Mouse (Mus musculus) brain, embryonic 18.5 days (tissue): ENCODE data around the gene Gcn1l1.
"Not testable (repeated sequence)": the region's sequence is repeated elsewhere in the genome, so short reads cannot be mapped to it uniquely, and the experiment has no call there.

Experiments
- DNase-seq: peaks from one replicate; pipeline ENCODE4 v3.0.0-alpha.2; 2012; ENCODE audit warnings: low read depth, low spot score

The Gcn1l1 gene

GRCm38 (mm10) chr5:115559237-115560101, 5.6 kb upstream of the Gcn1l1 start, which contains the start of gene Rplp0:
TSS of gene Rplp0 (plus strand) at chr5:115559467.
- peak; percentile 97 for DNase-seq

DNA sequence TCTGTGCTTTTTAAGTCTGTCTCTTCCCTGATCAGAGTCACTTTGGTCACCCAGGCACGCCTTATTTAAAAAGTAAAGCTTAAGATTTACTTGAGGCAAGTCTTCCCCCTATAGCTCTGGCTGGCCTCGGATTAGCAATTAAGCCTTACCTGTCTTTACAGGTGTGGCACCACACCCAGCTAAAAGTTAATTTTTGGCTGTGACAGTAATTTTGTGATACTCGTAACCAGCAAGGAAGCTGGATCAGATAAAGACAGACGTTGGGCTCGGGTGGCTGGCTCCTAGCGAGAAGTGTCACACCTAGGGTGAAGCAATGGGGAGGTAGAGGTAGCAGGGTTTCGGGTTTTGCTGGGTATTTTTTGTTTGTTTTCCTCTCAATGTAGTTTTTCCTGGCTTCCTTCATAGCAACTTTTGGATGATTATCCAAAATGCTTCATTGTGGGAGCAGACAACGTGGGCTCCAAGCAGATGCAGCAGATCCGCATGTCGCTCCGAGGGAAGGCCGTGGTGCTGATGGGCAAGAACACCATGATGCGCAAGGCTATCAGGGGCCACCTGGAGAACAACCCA, 4.6 kb upstream of the Gcn1l1 start:
- DNase-seq, result no peak

DNA sequence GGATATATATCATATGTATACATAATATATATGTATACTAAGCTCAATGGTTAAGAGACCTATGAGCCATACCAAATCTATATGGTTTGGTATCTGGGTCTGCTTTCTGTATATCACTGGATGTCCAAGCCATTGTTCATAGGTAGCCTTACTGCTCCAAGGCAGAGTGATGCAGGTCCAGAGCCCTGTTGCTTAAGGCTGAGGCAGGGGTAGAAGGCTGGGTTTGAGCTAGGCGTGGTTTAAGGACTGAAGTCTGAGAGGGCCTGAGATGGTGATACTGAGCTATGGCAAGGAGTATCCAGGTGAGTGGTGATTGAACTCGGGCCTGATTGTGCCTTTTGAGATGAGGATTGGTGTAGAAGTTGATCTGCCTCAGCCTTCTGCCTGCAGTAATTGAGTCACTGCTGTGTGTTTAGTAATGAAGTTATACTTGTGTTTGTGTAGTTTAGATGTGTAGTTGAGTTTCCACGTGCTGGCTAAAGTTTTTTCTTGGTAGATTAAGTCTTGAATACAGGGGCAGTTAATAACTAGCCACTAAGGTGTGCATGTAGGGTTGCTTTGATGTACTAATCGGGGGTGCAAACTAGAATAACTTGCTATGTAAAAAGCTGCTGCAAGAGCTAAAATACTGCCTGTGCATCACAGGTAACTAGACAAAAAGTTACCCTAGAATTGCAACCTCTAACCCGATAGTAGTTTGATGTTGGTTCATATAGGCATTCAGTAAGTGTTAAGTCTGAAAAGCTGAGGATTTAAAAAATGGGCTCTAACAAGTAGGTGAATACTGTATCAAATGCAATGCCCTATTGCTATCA, 1.1 kb upstream of the Gcn1l1 start:
- no peak for DNase-seq

DNA sequence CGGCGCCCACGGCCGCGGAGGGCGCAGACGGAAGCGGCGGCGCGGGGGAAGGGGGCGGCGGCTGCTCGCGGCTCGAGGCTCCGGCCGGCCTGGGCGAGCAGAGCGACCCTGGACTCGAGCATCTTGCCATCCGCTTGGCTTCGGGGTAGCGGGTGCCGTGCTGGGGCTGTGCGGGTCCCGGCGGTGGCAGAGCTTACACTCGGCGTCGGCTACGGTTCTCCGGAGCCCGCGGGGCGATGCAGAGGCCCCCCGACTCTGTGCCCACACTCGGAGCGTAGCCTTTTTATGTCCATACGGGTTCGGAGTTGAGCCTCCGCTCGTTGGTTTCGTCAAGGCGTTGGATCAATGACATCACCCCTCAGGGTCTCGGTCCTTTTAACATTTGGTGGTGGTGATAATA, 349 bp downstream of the Gcn1l1 start:
- no peak for DNase-seq

GRCm38 (mm10) chr5:115568681-115569080, 3.6 kb downstream of the Gcn1l1 start:
- no peak for DNase-seq

DNA sequence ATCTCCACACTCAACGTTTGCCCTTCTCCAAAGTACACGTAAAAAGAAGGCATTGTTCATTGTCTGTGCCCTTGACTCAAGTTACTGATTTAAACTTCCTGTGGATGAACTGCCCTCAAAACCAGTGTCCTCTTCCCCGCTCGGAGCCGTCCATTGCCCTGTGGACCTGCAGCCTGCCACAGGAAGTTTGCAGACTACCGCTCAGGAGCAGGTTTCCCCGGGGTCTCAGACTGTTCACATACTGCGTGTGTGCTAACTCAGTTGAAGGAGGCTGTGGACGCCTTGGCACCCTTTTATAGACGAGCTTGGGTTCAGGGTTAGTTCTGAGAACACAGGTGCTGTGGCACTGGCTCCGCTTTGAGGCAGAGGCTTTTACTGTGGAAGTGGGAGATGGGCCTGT, 4.3 kb downstream of the Gcn1l1 start:
- no peak for DNase-seq

DNA sequence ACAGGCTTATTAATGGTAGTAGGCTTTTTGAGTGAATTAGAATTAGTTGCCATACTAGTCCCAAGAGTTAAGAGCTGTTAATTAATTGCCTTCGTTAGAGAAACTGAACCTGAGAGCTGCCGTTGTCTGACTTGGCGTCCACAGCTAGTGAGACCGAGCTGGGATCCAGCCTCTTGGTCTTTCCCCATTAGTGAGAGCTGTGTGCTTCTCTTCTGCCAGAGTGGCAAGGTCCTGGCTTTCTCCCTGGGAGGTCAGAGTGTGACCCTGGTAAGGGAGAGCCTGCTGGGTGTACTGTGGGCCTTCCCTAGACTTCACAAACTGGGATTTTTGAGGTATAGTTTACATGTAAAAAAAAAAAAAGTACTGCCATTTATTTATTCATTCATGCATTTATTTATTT, 4.7 kb downstream of the Gcn1l1 start:
- DNase-seq, result no peak

DNA sequence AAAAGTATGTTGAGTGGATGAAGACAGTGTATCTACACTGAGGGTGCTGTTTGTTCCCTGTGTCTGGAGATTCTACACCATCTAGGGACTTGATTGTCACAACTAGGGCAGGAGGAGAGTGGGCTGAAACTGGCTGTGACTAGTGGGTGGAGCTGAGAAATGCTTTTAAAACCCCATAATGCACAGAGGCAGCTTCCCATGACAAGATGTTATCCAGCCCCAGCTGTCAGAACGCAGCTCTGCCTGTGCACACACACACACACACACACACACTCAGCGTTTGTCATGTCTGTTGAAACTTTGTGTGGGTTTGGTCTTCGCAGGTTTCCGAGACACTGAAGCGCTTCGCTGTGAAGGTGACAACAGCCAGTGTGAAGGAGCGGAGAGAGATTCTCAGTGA, 6.0 kb downstream of the Gcn1l1 start:
- DNase-seq, result no peak

DNA sequence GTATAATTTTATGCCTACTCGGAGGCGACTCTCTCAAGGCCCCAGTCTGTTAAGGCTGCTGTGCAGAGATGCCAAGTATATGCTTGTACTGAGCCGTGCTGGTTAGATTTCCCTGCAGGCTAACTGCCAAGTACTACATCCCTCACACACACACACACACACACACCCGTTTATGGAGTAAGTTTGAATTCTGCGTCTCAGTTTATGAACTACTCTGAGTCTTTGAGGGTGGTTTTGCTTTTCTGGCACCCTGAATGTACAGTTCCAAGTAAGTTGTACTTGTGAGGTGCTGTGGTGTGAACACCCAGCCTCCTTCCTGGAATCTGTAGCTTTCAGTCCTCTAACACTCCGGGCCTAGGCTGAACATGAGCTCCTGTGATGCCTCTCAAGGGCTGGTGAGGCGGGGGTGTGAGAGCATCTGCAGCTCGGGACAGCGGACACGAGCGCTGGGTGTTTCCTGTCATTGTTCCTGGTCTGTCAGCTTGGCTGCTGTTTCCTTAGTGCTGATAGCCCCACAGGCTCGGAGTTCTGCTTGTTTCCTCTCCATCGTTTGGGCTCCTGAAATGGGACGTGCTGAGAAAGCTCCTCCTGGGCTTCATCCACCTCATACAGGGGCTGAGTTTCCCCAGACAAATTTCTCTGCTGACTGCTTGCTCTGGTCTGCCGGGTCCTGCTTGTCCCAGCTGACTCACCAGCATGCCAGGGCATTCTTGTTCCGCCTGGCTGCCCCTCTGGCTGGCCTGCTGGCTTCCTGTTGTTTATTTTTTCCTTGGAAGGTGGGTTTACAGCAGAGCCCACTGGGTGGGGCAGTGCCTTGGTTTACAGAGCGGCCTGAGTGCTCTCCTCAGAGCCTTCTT, 7.9 kb downstream of the Gcn1l1 start:
- DNase-seq, result no peak

GRCm38 (mm10) chr5:115574992-115575391, 9.9 kb downstream of the Gcn1l1 start:
- DNase-seq, result no peak

GRCm38 (mm10) chr5:115577686-115578085, 12.6 kb downstream of the Gcn1l1 start:
- DNase-seq, result not testable (repeated sequence)

- no peak for DNase-seq
These were observed 13.9 kb downstream of the Gcn1l1 start for GRCm38 (mm10) chr5:115578922-115579321.

- no peak for DNase-seq
These were observed 14.3 kb downstream of the Gcn1l1 start for GRCm38 (mm10) chr5:115579363-115579762.

- DNase-seq, result no peak
These were observed 15.4 kb downstream of the Gcn1l1 start for GRCm38 (mm10) chr5:115580229-115581001.

DNA sequence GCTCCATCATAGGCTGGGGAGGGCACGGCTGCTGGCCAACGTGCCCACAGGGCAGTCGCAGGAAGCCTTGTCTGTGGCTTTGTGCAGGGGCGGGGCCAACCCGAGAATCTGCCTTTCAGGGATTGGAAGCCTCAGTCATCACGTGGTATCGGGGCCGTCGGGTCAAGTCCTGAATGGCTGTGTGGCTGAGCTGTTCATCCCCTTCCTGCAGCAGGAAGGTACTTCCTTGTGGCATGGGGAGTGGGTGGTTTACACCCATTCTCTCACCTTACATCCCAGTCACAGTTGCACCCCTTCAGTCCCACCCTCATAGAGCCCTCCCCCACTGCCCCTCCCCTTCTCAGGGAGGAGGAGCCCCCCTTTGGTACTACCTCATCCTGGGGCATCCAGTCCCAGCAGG, 16.6 kb downstream of the Gcn1l1 start:
- no peak for DNase-seq

GRCm38 (mm10) chr5:115585616-115586015, 20.6 kb downstream of the Gcn1l1 start:
- no peak for DNase-seq

GRCm38 (mm10) chr5:115586166-115586565, 21.1 kb downstream of the Gcn1l1 start:
- no peak for DNase-seq

GRCm38 (mm10) chr5:115586780-115587179, 21.7 kb downstream of the Gcn1l1 start:
- no peak for DNase-seq

DNA sequence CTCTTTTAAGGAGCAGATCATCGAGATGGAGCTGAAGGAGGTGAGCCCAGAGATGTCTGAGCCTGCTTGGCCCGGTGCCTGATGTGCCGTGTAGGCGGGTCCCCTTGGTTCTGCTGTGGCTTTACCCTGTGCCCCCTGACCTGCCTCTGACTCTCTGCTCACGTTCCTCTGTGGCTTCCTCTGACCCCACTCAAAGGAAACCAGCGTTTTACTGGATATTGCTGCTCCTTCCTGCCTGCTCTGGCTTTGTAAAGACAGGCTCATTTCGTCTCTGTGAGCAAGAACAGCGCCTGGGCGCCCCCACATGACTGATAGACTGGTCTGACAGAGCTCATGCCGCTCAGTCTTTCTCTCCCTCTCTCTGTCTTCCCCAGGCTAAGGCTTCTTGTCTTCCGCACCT, 26.0 kb downstream of the Gcn1l1 start:
- DNase-seq, result no peak

DNA sequence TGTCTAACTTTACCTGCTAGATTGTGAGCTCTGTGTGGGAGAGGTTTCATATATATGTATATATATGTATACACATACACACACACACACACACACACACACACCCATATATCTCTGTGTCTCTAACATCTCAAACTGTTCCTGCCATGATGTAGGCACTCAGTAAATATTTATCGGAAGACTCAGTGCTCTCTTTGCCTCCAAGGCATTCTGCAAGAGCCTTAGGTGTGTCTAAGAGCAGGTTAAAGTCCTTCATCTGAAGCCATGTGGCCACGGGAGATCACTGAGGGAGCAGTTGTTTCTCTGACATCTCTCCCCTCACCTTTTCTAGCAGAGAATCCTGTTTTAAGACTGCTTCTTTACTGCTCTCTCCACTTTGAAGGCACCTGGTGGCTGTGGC, 26.5 kb downstream of the Gcn1l1 start:
- DNase-seq, result no peak

GRCm38 (mm10) chr5:115603561-115603960, 38.5 kb downstream of the Gcn1l1 start:
- DNase-seq, result no peak
